ENCODE assay signal across 21 mouse cellular contexts in the genomic region with DNA sequence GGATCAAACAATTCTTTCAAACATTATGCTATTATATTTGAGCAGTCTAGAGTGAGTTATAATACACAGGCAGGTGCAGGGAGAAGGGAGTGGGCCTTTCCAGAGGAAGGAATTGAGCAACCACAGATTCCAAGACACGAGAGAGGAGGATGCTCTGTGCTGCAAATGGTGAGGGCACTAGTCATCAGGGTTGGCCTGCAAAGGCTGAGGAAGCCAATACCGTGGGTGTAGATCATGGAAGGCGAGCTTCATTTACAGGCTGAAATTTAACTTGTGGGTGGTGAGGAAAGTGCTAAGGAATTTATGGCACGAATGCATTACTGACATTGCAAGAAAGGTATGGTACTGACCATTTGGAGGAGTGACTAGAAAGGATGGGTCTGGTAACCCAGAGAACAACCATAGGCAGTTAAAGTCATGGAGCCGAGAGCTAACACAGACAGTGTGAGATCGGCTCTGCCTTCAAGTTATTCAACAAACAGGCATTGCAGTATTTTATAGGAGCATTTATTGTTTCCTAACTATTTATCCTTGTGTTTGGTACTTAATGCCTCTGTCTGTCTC.
"Had no signal": no experiment of that assay in that cellular context is flagged by ENCODE, and none has a peak within 500 bp of the region (broad histone marks: within the 10 kb centered on the region; RNA-seq: fewer than 3 reads in every experiment).

No protein-coding gene starts in this region.

- H3K9ac ChIP-seq: limb, embryonic 12.5 days; limb, embryonic 15.5 days; liver, embryonic 14.5 days; liver, postnatal 0 days; lung, embryonic 14.5 days; midbrain, embryonic 13.5 days; stomach, embryonic 15.5 days had no signal

- H3K27me3 ChIP-seq: limb, embryonic 12.5 days; limb, embryonic 15.5 days; midbrain, embryonic 13.5 days; stomach, embryonic 15.5 days had no signal

- H3K36me3 ChIP-seq: limb, embryonic 12.5 days; limb, embryonic 15.5 days; midbrain, embryonic 13.5 days; stomach, embryonic 15.5 days had no signal

- H3K27ac ChIP-seq: left cerebral cortex, adult 2 months; limb, embryonic 12.5 days; limb, embryonic 15.5 days; liver, embryonic 14.5 days; macrophage; midbrain, embryonic 13.5 days; stomach, embryonic 15.5 days had no signal

- H3K4me2 ChIP-seq: limb, embryonic 12.5 days; limb, embryonic 15.5 days; liver, embryonic 11.5 days; lung, embryonic 14.5 days; midbrain, embryonic 13.5 days; stomach, embryonic 15.5 days had no signal

- H3K9me3 ChIP-seq: limb, embryonic 12.5 days; limb, embryonic 15.5 days; midbrain, embryonic 13.5 days; stomach, embryonic 15.5 days had no signal

- DNase-seq: kidney, adult 2 months; kidney, postnatal 10 days; kidney, postnatal 36 days; layer of hippocampus, postnatal 36 days; left cerebral cortex, postnatal 4 days; liver, postnatal 0 days; lung, embryonic 14.5 days; right cerebral cortex, postnatal 14 days; right cerebral cortex, postnatal 4 days; thymus, adult 18-20 months; thymus, postnatal 36 days had no signal

- ATAC-seq: liver, postnatal 0 days; lung, postnatal 0 days; midbrain, embryonic 13.5 days; midbrain, embryonic 16.5 days had no signal

- H3K4me3 ChIP-seq: left cerebral cortex, adult 2 months; limb, embryonic 12.5 days; limb, embryonic 15.5 days; midbrain, embryonic 13.5 days; stomach, embryonic 15.5 days had no signal

- H3K4me1 ChIP-seq: limb, embryonic 12.5 days; limb, embryonic 15.5 days; midbrain, embryonic 13.5 days; stomach, embryonic 15.5 days had no signal
